Mouse (Mus musculus) inflammation-experienced regulatory T-cells, adult 6 months (primary cell): Measurements from ENCODE around the gene Atg2b. TPM values are rescaled to one million over a fixed set of nuclear protein-coding genes. Genes with fewer than 3 reads are reported as not detected.

ENCODE experiments used
- ATAC-seq: one replicate; pipeline ENCODE4 v1.8.0; 2017
- polyA plus RNA-seq, 3 experiments: library from polyadenylated mRNA; unstranded; fragments of 100-300 nt; shearing (Covaris generic); gene quantifications; one replicate each; pipeline ENCODE4 v1.2.1; 2017

Gene Atg2b
- polyA plus RNA-seq, 3 experiments from 2014 or later: 5.4 to 17.8 (median 13.3) TPM

DNA sequence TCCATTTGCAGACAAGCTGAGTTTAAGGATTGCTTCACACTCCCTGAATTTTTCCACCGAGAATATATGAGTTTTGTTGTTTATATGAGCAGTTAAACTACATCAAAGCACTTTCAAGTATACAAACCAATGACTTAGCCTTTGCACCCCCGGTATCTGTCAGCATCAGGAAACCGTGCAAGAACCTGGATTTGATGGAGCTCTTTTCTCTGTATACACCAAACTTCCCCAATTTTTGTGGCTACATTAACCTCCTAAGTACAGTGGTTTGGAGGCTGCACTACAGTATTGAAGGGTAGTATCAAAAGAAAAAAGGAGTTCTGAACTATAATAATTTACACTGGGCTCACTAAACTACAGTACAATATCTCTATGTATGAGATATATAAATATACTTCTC lies 6.2 kb downstream of the Atg2b start:
- no peak for ATAC-seq

DNA sequence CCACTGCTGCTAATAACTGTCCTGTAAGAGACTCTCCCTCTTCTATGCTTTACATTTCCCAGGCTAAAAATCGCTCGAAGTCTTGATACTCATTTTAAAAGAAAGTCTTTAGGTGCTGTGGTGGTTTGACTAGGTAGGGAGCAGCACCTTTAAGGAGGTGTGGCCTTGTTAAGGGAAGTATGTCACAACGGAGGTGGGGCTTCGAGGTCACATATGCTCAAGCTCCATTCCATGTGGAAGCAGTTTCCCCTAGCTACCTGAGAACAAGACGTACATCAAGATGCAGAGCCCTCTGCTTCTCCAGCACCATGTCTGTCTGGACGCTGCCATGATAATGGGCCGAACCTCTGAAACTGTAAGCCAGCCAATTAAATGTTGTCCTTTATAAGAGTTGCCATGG lies 6.8 kb downstream of the Atg2b start:
- ATAC-seq: no peak

DNA sequence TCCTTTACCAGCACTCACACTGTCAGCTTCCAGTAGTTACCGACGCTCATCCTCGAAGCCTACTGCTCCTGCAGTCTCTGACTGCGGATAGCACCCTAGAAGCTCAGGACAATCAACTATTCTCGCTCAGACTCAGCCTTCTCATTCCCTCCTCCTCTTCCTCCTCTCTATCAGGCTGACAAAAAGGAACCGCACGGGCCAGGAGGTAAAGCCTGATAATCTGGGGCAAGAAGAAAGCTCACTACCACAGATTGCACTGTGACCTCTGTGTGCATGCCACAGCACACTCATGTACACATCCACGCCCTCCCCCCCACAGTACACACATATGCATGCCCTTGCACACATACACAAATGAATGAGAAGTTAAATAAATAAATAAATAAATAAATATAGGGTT lies 8.7 kb downstream of the Atg2b start:
- no peak for ATAC-seq

DNA sequence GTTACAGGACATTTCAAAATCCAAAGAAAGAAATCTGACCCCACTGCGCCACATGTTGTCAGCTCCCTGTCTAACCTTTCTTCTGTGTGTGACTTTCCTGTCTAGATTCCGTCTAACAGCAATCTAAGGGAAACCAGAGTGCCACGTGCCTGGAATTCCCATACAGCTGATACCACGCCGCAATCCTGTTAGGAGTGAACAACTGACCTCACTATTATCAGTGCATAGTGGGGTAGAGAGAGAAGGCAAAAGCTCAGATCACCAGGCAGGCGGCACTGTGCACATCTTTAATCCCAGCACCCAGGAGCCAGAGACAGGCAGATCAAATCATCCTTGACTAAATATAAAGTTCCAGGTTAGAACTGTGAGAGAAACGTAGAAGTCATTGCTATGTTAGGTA lies 29.2 kb downstream of the Atg2b start:
- ATAC-seq: no peak

DNA sequence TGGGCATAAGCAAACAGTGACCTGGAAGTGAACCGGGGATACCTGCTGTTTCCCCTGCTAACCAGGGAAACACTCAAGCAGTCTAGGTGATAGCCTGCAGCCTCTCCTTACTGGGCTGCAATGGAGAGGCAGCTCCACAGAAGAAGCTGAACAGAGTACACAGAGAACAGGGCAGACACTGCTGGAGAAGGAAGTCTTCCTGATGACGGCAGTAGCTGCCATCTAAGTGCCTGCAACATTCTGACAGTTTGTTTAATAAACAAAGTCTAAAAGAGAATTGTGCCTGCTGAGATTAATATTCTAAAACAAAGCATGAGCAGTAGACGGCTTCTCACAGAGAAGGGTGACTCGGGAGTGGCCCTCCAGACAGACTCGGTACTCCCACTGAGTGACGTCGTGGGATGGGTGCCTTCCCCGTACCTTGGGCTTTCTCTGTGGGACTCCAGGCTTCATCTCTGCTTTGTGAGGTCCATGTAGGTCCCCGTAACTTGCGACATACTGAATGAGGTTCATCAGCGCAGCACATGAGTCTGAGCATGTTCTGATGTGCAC lies 42.2 kb downstream of the Atg2b start:
- no peak for ATAC-seq

DNA sequence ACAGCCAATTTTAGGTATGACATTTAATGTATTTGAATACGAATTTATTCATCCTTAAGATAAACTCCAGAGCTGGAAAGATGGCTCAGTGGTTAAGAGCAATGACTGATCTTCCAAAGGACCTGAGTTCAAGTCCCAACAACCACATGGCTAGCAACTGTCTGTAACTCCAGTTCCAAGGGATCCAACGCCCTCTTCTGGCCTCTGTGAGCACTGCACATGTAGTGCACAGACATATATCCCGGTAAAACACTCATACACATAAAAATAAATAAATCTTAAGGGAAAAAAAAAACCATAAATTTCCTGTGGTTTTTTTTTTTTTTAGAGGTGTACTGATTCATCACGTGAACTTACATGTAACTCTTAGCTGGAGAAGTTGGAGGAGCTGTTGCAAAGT lies 47.5 kb downstream of the Atg2b start:
- no peak for ATAC-seq

DNA sequence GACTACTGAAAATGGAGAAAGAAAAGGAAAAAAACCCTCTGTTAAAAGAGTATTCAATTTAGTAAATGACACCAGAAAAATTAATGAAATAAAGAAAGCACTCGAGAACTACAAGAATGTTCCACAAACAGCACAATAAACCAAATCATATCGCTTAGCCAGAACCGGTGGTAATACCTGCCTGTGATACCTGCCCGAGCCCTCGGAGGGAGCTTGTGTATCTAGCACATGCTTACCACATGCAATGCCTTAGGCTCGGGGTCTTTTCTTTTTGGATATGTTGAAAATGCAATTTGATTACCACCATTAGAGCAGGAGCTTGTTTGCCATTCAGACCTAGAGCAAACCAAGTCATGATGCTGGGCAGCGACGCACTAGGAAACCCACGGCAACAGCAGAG lies 48.5 kb downstream of the Atg2b start:
- ATAC-seq: no peak

DNA sequence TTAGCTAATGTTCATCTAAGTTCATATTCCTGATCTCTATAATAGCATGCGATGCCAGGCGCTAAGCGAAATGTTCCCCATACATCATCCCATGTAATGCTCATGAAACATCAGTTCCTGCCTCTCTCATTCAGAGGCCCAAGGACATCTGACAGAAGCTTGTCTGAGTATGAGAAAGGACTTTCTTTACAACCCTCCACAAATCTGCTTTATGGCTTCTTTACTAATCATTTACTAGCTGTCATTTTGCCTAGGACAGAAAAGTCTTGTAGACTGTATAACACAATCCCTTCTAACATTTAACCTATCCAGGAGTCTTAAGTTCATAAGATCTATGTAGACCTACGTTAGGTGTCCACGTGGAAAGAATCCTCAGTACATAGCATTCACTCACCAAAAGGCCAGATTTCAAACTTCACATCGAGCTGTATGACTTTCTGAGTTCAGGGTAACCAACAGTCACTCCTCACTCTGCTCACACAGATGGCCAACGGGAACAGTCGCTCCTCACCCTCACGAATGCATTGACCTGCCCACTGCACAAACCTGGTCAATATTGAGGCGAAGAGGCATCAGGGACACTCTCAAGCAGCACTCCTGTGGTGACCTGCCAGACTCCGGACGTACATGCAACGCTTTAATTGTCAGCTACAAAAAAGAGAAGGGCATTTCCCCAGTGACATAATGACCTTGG lies 50.5 kb downstream of the Atg2b start:
- ATAC-seq: no peak

DNA sequence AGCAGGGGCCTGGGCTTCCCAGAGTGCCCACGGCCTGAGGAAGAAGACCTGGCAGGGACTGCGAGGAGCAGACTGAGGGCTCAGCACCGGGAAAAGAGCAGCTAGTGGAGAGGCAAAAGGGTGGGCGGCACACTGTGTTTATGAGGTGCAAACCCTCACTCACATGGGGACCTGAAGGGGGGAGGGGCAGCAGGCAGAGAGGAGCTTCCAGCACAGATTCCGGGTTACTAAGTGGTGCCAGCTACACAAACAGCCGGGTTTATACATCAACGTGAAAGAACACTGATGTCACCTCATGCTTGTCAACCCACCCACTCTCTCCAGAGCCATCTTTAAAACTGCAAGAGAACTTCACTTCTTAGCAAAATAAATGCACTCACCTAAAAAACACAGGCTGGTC lies 59.2 kb downstream of the Atg2b start:
- ATAC-seq: no peak

DNA sequence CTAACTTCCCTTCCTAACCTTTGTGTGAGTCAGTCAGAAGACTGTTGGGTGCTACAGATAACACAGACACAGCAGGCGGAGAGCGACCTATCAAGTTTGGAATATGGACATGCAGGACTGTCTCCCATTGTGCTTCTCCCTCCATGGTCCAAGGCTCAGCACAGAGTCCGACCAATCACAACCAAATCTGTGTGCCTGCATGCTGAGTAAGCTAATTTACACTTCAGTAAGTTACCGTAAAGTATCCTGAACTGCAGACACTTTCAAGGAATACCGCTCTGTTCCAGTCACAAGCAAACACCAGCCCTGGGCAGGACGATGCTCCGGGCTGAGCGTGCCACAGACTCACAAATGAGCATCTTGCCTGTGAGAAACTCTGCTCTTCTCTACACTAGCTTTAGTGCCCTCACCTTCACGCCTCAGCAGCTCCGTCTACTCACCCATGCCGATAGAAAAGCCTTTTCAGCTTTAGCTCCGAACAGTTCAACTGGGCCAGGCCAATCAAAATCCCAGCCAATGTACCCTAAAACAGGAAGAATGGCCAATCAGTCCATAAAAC lies 62.0 kb downstream of the Atg2b start:
- ATAC-seq: no peak

DNA sequence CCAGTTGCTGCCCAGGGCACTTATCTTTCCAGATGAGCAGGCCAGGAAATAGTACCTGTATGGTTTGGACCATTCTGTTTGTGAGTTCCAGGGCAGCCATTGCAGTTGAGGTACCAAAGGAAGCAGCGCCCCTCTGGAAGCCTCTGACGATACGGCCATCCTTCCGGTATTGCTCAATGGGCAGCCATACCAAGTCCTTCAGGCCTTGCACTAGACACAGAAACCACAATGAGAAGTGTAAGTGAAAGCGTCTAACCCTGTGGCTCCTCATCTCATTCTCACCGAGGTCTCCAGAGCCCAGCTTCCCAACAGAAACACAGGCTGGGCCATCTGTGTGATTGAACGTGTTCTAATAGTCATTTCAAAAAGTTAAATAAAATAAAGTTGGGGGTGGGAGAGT lies 63.0 kb downstream of the Atg2b start:
- no peak for ATAC-seq

DNA sequence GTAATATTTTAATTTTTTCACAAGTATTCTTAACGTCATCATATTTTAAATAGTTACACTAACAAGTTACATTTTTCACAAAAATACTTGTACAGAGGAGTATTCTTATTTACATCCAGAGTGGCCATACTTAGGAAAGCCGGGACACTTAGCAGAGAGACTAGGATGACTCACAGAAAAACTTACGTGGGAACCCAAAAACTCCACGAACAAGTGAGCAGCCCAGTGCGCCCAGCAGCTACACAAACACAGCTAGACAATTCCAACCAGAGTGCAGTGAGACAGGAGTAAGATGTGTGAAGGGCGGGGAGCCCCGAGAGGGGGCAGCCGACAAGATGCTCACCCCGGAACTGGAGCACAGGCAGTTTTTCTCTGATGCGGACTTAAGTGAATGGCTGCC lies 71.5 kb downstream of the Atg2b start:
- no peak for ATAC-seq

DNA sequence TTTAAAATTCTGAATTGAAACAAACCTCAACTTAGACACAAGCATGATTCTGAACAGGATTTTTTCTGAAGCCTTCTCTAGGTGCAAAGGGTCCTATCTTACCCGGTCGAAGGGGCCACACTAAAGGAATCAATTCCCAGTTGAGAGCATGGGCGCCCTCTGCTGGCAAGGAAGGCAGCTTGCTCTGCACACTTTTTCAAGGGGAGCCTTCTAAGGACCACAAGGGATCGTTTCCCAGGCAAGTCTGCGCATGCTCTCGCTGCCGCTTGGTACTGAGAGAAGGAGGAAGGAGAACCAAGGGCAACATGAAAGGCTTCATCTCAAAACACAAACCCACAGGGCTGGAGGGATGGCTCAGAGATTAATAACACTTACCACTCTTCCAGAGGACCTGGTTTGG lies 73.3 kb downstream of the Atg2b start:
- ATAC-seq: no peak

DNA sequence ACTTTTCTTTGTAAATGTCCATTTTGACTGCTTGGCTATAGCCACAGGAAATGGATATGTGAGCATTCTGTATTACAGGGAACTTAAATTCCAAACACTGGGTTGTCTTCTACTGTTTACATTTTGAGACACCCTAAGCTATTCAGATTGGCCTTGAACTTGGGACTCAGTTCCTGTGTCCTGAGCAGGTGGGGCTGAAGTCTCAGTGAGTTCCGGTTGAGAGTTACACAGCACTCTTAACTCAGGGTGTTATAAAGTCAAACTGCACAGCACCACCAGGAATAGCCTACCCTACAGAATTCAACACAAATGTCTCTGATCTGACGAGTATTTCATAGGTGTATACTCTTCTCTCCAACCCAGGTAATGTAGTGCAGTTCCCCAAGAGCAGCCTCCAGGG lies 74.0 kb downstream of the Atg2b start:
- ATAC-seq: no peak

DNA sequence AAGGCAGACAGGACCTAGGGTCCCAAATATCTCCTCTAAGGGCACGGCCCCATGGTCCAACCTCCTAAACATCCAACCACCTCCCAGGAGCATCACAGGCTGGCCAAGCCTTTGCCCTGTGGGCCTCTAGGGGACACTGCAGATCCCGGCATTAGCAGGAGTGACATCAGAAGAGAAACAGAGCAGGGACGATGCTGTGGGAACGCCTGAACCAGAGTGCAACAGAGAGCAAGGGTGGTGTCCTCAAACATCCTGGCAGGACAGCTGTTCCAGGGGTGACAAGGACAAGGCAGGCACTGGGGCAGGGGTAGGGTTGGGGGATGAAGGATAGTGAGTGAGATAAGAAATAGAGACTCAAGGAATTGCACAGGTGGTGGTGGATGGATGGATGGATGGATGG lies 78.1 kb downstream of the Atg2b start:
- ATAC-seq: no peak

DNA sequence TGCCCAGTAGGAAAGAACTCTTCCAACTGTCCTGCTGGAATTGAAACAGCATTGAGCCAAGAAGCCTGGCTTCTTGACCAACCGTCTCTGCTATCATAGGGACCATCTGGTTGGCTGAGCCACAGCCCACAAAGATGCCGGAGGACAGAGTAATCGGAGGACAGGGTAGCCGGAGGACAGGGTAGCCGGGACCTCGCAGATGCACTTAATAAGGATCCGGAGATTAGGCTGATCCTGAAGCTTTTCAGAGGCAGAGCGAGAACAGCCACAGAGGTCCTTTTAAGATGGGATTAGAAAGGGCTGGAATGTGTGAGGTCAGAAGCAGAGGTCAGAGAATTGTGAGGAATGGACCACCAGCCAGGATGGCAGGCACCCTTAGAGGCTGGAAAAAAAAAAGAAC lies 79.8 kb downstream of the Atg2b start:
- ATAC-seq: no peak

DNA sequence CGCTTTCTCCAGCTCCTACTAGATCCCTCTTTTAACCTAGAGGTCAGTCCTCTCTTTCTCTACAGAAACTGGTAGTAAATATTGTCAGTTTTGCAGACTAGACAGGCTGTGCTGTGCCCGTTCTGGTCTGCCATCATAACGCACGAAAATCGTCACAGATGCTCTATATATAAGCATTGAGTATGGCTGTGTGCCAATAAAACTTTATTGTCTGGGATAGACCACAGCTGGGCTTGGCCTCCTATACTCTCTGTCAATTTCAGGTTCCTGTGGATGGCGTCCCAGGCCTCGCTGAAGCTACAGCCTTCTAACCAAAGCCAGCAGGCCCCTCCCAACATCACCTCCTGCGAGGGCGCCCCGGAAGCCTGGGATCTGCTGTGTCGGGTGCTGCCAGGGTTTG lies 81.1 kb downstream of the Atg2b start:
- no peak for ATAC-seq

DNA sequence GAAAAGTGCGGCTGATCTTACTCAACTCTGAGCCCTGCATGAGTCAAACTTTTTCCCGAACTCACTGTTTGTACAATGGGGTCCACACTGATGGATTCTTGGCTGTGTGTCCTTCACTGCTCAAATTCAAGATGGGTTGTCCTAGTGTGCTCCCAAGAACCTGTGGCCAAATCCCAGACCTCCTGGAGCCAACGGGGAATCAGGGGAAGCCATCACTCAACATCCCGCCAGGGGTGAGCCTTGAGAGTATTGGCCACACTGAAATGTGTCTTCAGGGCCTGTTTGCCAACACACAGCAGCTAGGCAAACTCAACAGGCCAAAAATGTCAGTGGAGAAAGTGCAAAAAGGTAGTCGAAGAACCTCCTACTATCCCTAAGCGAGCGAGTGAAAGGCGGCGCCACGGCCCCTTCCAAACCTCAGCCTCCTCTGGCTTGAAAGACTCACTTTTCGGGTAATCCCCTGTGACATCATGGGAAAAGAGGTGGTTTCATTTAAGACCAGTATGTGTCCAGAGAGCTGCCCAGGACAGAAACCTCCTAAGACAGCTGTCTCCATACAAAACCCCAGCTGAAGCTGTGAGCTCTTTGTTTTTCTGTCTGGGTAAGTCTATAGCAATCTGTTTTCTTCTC lies 82.3 kb downstream of the Atg2b start, which contains the start of gene Bdkrb1:
Gene Bdkrb1 (plus strand): TSS at position 505 of the 630 bp plus-strand sequence.
- no peak for ATAC-seq

DNA sequence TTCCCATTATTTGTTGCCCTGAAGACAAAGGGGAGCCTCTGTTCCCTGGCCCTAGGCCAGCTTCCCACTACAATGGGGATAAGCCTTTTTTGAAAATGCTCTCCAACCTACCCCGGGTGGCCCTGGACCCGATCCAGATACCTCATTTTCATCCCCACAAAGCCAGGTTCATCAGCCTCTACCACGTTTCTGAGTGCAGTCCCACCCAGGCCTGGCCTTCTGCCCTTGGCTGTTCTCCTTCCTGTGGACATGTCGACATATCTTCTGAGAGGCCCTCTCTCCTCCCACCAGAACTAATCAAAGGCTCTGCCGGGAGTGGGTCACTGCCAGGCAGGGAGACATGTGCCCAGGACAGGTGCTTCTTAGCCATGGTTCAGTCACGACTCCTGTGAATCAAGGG lies 83.4 kb downstream of the Atg2b start:
- ATAC-seq: no peak

DNA sequence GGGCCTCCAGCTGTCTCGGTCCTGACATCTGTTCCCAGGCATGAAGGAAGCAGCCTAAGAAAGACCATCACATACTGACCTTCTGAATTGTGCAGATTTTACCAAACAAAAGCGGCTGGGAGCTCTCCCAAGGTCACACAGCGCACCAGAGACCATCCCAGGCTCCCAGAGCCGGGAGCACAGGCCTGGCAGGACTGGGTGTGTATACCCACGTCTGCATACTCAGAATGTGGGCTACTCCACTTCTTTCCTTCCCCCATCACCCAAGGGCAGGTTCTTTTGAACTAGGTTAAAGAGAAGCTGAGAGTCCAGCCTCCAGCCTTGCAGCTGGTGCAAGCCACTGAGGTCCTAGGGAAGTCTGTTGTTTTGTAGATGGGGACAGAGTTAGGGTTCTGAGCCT lies 85.9 kb downstream of the Atg2b start:
- ATAC-seq: no peak

DNA sequence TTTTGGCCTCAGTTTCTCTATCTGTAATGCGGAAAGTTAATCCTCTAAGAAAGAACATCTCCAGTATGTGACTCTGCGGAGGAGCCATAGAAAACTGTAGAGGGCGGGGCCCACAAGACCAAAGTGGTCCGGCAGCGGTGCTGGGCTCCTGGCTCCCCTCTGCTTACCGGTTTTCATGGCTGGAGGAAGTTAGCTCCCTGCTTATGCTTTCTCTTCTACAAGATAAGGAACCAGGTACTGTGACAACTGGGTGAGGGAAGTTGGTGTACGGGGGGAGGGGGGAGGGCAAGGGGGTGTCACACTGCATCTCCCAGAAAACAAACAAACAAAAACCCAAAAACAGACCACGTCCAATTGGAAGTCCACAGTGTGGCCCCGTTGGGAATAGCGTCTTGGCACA lies 86.5 kb downstream of the Atg2b start:
- no peak for ATAC-seq

DNA sequence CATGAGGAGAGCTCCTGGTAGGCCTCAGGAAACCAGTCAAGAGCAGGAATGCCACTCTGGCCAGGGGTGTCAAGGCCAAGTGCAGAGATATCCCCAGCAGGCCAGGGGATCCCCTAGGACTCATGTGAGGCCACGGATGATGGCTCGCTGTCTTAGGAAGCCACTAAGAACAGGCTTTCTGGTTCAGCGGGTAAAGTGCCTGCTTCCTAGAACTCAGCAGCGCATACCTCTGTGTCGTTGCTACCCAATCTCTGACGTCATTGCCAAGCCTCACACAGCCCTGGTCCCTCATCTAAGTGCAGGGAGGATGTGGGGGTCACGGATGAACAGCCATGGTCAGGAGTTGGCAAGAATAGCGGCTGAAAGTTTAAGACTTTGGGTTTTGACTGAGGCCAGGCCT lies 87.9 kb downstream of the Atg2b start:
- no peak for ATAC-seq

DNA sequence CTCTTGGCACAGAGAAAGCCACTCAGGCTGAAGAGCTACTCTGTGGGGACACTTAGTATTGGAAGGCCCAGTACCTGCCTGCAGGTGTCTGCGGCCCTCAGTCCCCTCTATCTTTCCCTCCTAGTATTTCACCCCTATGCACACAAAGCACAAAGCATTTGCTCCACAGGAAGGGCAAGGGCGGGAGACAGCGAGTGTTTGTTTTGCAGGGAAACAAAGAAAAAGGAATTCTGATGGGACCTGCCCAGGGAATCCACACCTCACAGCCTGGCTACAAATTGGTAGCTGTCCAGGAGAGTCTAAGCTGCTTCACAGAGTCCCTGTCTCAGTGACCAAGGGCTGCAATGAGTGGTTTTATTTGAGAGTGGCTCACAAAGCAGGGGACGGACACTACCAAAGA lies 91.5 kb downstream of the Atg2b start:
- ATAC-seq: no peak

DNA sequence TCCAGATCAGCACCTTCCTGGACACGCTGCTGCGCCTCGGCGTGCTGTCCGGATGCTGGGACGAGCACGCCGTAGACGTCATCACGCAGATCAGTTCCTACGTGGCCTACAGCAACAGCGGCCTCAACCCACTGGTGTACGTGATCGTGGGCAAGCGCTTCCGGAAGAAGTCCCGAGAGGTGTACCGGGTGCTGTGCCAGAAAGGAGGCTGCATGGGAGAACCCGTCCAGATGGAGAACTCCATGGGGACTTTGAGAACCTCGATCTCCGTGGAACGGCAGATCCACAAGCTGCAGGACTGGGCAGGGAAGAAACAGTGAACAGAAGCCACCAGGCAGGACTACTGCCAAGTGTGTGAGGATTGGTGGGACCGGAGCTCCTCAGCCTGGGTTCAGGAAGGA lies 92.7 kb downstream of the Atg2b start:
- no peak for ATAC-seq
